Mouse (Mus musculus) thymus, postnatal 36 days (tissue): ENCODE data around the gene Wfdc10.
"Not testable (repeated sequence)": the region's sequence is repeated elsewhere in the genome, so short reads cannot be mapped to it uniquely, and the experiment has no call there.

Experiments
- DNase-seq, 2 experiments: peaks; one replicate each; pipeline ENCODE4 v3.0.0; 2022; ENCODE audit warnings: mixed read lengths in 2 of 2

The Wfdc10 gene

GRCm38 (mm10) chr2:164655858-164656257 lies at the start of gene Wfdc10:
Gene Wfdc10 (plus strand): TSS chr2:164656046.
- peak; percentile 49 for DNase-seq

GRCm38 (mm10) chr2:164608781-164609180 lies 47.1 kb upstream of the Wfdc10 start:
- DNase-seq, result no peak

GRCm38 (mm10) chr2:164613471-164613870 lies 42.4 kb upstream of the Wfdc10 start, which contains the start of the genes Wfdc6b and Wfdc8:
Gene Wfdc6b (plus strand): TSS chr2:164613522.
Gene Wfdc8 (minus strand): TSS chr2:164613626.
- not testable (repeated sequence) for DNase-seq

GRCm38 (mm10) chr2:164615386-164615785 lies 40.5 kb upstream of the Wfdc10 start:
- DNase-seq, result no peak

GRCm38 (mm10) chr2:164619050-164619449 lies 36.8 kb upstream of the Wfdc10 start:
- no peak for DNase-seq

GRCm38 (mm10) chr2:164621775-164622174 lies 34.1 kb upstream of the Wfdc10 start:
- DNase-seq, result no peak

- no peak for DNase-seq
Measured at GRCm38 (mm10) chr2:164635266-164635665, 20.6 kb upstream of the Wfdc10 start.

- no peak for DNase-seq
Measured at GRCm38 (mm10) chr2:164638696-164639095, 17.1 kb upstream of the Wfdc10 start, which contains the start of gene Wfdc16. Gene Wfdc16 (minus strand): TSS chr2:164638796.

GRCm38 (mm10) chr2:164641129-164641528 lies 14.7 kb upstream of the Wfdc10 start:
- DNase-seq, result no peak

- no peak for DNase-seq
Measured at GRCm38 (mm10) chr2:164641881-164642673, 13.8 kb upstream of the Wfdc10 start.

GRCm38 (mm10) chr2:164656483-164656882 lies 637 bp downstream of the Wfdc10 start, which contains the start of gene Wfdc9:
Gene Wfdc9 (minus strand): TSS chr2:164656583.
- DNase-seq, result no peak

- no peak for DNase-seq
Measured at GRCm38 (mm10) chr2:164664851-164665250, 9.0 kb downstream of the Wfdc10 start.

- DNase-seq, result no peak
Measured at GRCm38 (mm10) chr2:164670261-164670660, 14.4 kb downstream of the Wfdc10 start.

- no peak for DNase-seq
Measured at GRCm38 (mm10) chr2:164670938-164671337, 15.1 kb downstream of the Wfdc10 start.

- DNase-seq, result no peak
Measured at GRCm38 (mm10) chr2:164673987-164674386, 18.1 kb downstream of the Wfdc10 start, which contains the start of gene Wfdc11. Gene Wfdc11 (minus strand): TSS chr2:164674087.

GRCm38 (mm10) chr2:164676103-164676502 lies 20.3 kb downstream of the Wfdc10 start:
- no peak for DNase-seq

GRCm38 (mm10) chr2:164676916-164677685 lies 21.3 kb downstream of the Wfdc10 start:
- DNase-seq, result no peak

- peak; percentile 79 to 81 for DNase-seq
Measured at GRCm38 (mm10) chr2:164678848-164679625, 23.2 kb downstream of the Wfdc10 start.

- peak; percentile 33 to 48 for DNase-seq
Measured at GRCm38 (mm10) chr2:164679906-164680305, 24.1 kb downstream of the Wfdc10 start.

GRCm38 (mm10) chr2:164684807-164685206 lies 29.0 kb downstream of the Wfdc10 start, which contains the start of gene Wfdc13:
Gene Wfdc13 (plus strand): TSS chr2:164685107.
- no peak for DNase-seq

GRCm38 (mm10) chr2:164698201-164698600 lies 42.4 kb downstream of the Wfdc10 start, which contains the start of gene Spint4:
Gene Spint4 (plus strand): TSS chr2:164698501.
- DNase-seq, result no peak

GRCm38 (mm10) chr2:164700959-164701358 lies 45.1 kb downstream of the Wfdc10 start:
- no peak for DNase-seq
